Mouse (Mus musculus): ENCODE data around the gene Helz2.

DNA sequence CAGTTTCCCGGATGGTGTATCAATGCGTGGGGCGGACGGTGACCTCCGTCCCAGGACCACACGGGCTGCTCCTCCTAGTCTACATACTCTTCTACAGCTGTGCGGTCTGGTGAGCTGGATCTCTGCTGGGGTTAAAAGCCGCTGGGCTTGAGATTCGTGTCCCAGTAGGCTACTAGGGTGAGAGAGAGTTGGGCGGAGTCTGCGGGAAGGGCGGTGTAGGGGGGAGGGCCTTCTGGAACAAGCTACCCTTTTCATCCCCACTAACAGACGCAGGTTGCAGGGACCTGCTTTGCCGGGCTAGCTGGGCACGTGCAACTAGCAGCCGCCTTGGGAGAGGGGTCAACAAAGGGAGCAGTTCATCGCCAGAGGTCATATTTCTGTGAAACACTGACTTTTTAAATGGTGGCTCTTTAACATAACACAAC lies 28.8 kb downstream of the Helz2 start, which contains the start of gene Srms:
- TF ChIP-seq CTCF (IDR thresholded peaks at IDR 0.05; ENCODE audit: low read depth) (no peak), EP300 (optimal IDR thresholded peaks at IDR 0.05) (no peak)
